Mouse (Mus musculus) cerebellum, adult 11-12 months (tissue): ENCODE measurements around the gene Ntn5.
A peak's percentile ranks its signal among the peaks of the same experiment; 100 is the strongest.

Source experiments
- DNase-seq: peaks from one replicate; pipeline ENCODE4 v3.0.0; 2022

Gene Ntn5

GRCm38 (mm10) chr7:45713881-45714520 lies 30.2 kb downstream of the Ntn5 start:
- DNase-seq = peak; percentile 28

GRCm38 (mm10) chr7:45714630-45715089 lies 30.8 kb downstream of the Ntn5 start:
- DNase-seq = no peak

- peak; percentile 99 for DNase-seq
Observed at GRCm38 (mm10) chr7:45715090-45715708, 31.4 kb downstream of the Ntn5 start, which contains the start of gene Rpl18. Gene Rpl18, plus strand, starts transcription at chr7:45715457.

GRCm38 (mm10) chr7:45715741-45716459 lies 32.1 kb downstream of the Ntn5 start:
- peak; percentile 62 for DNase-seq

GRCm38 (mm10) chr7:45716460-45716857 lies 32.6 kb downstream of the Ntn5 start:
- DNase-seq = peak; percentile 48

- peak; percentile 45 for DNase-seq
Observed at GRCm38 (mm10) chr7:45716952-45717917, 33.4 kb downstream of the Ntn5 start.

- peak; percentile 98 for DNase-seq
Observed at GRCm38 (mm10) chr7:45717918-45718297, 34.1 kb downstream of the Ntn5 start, which contains the start of gene Sphk2. Gene Sphk2, minus strand, starts transcription at chr7:45718002.

GRCm38 (mm10) chr7:45718331-45718730 lies 34.5 kb downstream of the Ntn5 start:
- DNase-seq = no peak

- peak; percentile 59 for DNase-seq
Observed at GRCm38 (mm10) chr7:45719180-45719579, 35.4 kb downstream of the Ntn5 start.

GRCm38 (mm10) chr7:45719738-45720412 lies 36.1 kb downstream of the Ntn5 start:
- peak; percentile 52 for DNase-seq

- peak; percentile 61 for DNase-seq
Observed at GRCm38 (mm10) chr7:45720413-45721233, 36.8 kb downstream of the Ntn5 start, which contains the start of gene Fam83e. Gene Fam83e, plus strand, starts transcription at chr7:45721212.

GRCm38 (mm10) chr7:45721234-45721571 lies 37.4 kb downstream of the Ntn5 start:
- no peak for DNase-seq

GRCm38 (mm10) chr7:45721642-45722347 lies 38.0 kb downstream of the Ntn5 start:
- peak; percentile 60 for DNase-seq

- DNase-seq = peak; percentile 62
Observed at GRCm38 (mm10) chr7:45722348-45722713, 38.5 kb downstream of the Ntn5 start.

- peak; percentile 42 for DNase-seq
Observed at GRCm38 (mm10) chr7:45723301-45723700, 39.5 kb downstream of the Ntn5 start.

GRCm38 (mm10) chr7:45723781-45724180 lies 40.0 kb downstream of the Ntn5 start:
- DNase-seq = peak; percentile 36

GRCm38 (mm10) chr7:45725151-45725550 lies 41.3 kb downstream of the Ntn5 start:
- DNase-seq = no peak

GRCm38 (mm10) chr7:45725713-45726112 lies 41.9 kb downstream of the Ntn5 start, which contains the start of gene Spaca4:
Gene Spaca4, minus strand, starts transcription at chr7:45725813.
- DNase-seq = no peak

GRCm38 (mm10) chr7:45726419-45726818 lies 42.6 kb downstream of the Ntn5 start:
- no peak for DNase-seq

- DNase-seq = no peak
Observed at GRCm38 (mm10) chr7:45727625-45728024, 43.8 kb downstream of the Ntn5 start.
